Mouse (Mus musculus) B cell, adult 67 days (primary cell): ENCODE data around the gene Chat. TPM values are rescaled to one million over a fixed set of nuclear protein-coding genes. Genes with fewer than 3 reads are reported as not detected.

Source experiments
- total RNA-seq, 2 experiments: library from RNA; stranded (reverse); gene quantifications; 4 replicates each; pipeline ENCODE4 v1.2.4; 2023

Gene Chat
- total RNA-seq = not detected

DNA sequence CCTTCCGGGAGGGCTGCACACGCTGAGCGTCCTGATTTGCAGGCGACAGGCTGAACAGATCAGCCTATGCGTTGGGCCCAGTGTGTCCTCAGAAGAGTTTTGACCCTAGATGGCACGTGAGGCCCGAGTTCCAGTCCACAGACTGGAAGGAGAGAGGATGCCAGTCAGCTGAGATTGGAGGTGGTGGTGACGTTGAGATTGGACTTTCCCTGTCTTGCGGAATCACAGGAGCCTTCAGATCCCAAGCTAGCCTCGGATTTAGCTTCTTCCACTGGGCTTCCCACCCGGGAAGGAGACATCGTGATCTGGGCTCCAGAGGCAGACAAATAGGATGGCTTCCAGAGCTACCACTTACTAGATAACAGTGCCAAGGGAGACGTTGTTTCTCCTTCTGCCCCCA lies at the start of gene Chat:
Gene Chat (minus strand): TSS at position 101 of the 400 bp plus-strand sequence.

DNA sequence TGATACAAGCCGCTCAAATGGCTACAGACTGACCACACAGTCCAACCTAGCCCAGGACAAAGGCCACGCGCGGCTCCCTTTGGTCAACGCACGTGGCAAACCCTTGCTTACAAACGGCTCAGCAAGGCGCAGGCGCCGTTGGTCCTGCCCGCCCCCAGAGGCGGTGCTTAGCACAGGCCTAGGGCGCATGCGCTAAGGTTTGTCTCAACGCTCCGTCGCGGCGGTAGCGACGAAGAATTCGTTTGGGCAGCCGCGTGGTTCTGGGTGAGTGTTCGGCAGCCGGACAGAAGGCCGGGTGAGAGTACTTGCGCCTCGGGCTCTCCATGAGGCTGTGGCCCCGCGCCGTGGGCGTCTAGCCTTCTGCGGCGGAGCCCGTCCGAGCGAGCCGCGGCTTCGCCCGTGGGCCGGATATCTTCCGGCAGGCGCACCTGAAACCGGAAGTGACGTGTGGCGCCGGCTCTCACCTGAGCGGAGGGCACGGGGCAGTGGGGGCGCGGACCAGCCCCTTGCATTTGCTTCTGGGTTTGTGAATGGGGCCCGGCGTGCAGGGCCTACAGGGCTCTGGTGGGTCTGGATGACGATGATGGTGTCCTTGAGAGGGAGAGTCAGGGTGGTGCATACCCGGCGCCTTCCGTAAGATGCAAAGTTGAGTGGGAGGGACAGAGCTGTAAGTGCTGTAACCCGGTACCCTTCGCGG lies 47.7 kb upstream of the Chat start, which contains the start of gene Ercc6:
Gene Ercc6 (plus strand): TSS at position 186 of the 697 bp plus-strand sequence.

GRCm38 (mm10) chr14:32464601-32465505 lies 936 bp downstream of the Chat start, which contains the start of gene Slc18a3:
TSS of gene Slc18a3 (minus strand) at chr14:32464850.

GRCm38 (mm10) chr14:32388196-32388595 lies 77.6 kb downstream of the Chat start, which contains the start of gene 1700024G13Rik:
TSS of gene 1700024G13Rik (minus strand) at chr14:32388391.

Other genes starting within 250 kb of the Chat start
- not detected for gene Ogdhl, start 144.0 kb downstream of the Chat start, total RNA-seq
- gene 1700024G13Rik, start 77.6 kb downstream of the Chat start, total RNA-seq = not detected
- gene Slc18a3, start 1.1 kb downstream of the Chat start, total RNA-seq = not detected
- 10 to 100 TPM; 44.3 to 45.1 TPM for gene Ercc6, start 47.5 kb upstream of the Chat start, total RNA-seq
- not detected for gene Prrxl1, start 133.4 kb upstream of the Chat start, total RNA-seq
- gene 3425401B19Rik, start 219.3 kb upstream of the Chat start, total RNA-seq = under 1 TPM; 0.33 to 0.93 TPM